Mouse (Mus musculus) megakaryocyte progenitor cell, adult 5-6 weeks (primary cell): ENCODE results near the gene Nlrc3. TPM values are rescaled to one million over a fixed set of nuclear protein-coding genes. Genes with fewer than 3 reads are reported as not detected.
A peak's percentile ranks its signal among the peaks of the same experiment; 100 is the strongest.
"Not testable (repeated sequence)": the region's sequence is repeated elsewhere in the genome, so short reads cannot be mapped to it uniquely, and the experiment has no call there.

Source experiments
- ATAC-seq: replicated peaks from 2 replicates; pipeline ENCODE4 v1.8.0; 2016; ENCODE audit warnings: mild to moderate bottlenecking, moderate TSS enrichment, inconsistent platforms; ENCODE audit not compliant: poor library complexity
- total RNA-seq, 2 experiments: library from RNA; stranded (forward) in 1 of 2; stranded (reverse) in 1 of 2; fragments of 157-497, 149-512 nt in 1 of 2; fragments of 200-1000 nt in 1 of 2; gene quantifications; 2 replicates each; pipeline versions ENCODE4 v1.2.3 to v1.2.4; 2015 to 2017

The Nlrc3 gene
- total RNA-seq (2015) (0.39 and 1.0 TPM in 2 replicates), total RNA-seq (2017) (0.29 and 1.1 TPM in 2 replicates)

- peak; percentile 73 for ATAC-seq
Observed at GRCm38 (mm10) chr16:3976251-3976671, at the start of gene Nlrc3. Gene Nlrc3 (minus strand): TSS chr16:3976632.

- ATAC-seq: no peak
Observed at GRCm38 (mm10) chr16:4022719-4023118, 46.3 kb upstream of the Nlrc3 start.

GRCm38 (mm10) chr16:4021241-4021640 is 44.8 kb upstream of the Nlrc3 start:
- no peak for ATAC-seq

GRCm38 (mm10) chr16:4017466-4017865 is 41.0 kb upstream of the Nlrc3 start:
- ATAC-seq: not testable (repeated sequence)

GRCm38 (mm10) chr16:4016786-4017185 is 40.4 kb upstream of the Nlrc3 start:
- not testable (repeated sequence) for ATAC-seq

GRCm38 (mm10) chr16:4014040-4014668 is 37.7 kb upstream of the Nlrc3 start:
- no peak for ATAC-seq

- ATAC-seq: peak; percentile 76
Observed at GRCm38 (mm10) chr16:4012882-4013570, 36.6 kb upstream of the Nlrc3 start.

- ATAC-seq: peak; percentile 90
Observed at GRCm38 (mm10) chr16:4003489-4004398, 27.3 kb upstream of the Nlrc3 start, which contains the start of gene Slx4. Gene Slx4 (minus strand): TSS chr16:4003770.

GRCm38 (mm10) chr16:3988410-3988809 is 12.0 kb upstream of the Nlrc3 start:
- ATAC-seq: no peak

- ATAC-seq: no peak
Observed at GRCm38 (mm10) chr16:3983146-3983700, 6.8 kb upstream of the Nlrc3 start.

GRCm38 (mm10) chr16:3982173-3982572 is 5.7 kb upstream of the Nlrc3 start:
- peak; percentile 80 for ATAC-seq

- no peak for ATAC-seq
Observed at GRCm38 (mm10) chr16:3976712-3977111, 280 bp upstream of the Nlrc3 start.

GRCm38 (mm10) chr16:3975658-3976057 is 774 bp downstream of the Nlrc3 start:
- no peak; the same call in 1 of the 2 replicates for ATAC-seq

- ATAC-seq: not testable (repeated sequence)
Observed at GRCm38 (mm10) chr16:3974456-3974855, 2.0 kb downstream of the Nlrc3 start.

- ATAC-seq: no peak
Observed at GRCm38 (mm10) chr16:3965534-3965933, 10.9 kb downstream of the Nlrc3 start.

GRCm38 (mm10) chr16:3964990-3965389 is 11.4 kb downstream of the Nlrc3 start:
- no peak for ATAC-seq

- ATAC-seq: 0 out of 2 replicates have a peak, but pooled peaks have one; percentile 23
Observed at GRCm38 (mm10) chr16:3959261-3959660, 17.2 kb downstream of the Nlrc3 start.

- no peak for ATAC-seq
Observed at GRCm38 (mm10) chr16:3956369-3956768, 20.1 kb downstream of the Nlrc3 start.

- ATAC-seq: peak; percentile 19; the same call in 1 of the 2 replicates
Observed at GRCm38 (mm10) chr16:3951141-3951540, 25.3 kb downstream of the Nlrc3 start.

- no peak for ATAC-seq
Observed at GRCm38 (mm10) chr16:3934701-3935100, 41.7 kb downstream of the Nlrc3 start.

GRCm38 (mm10) chr16:3934091-3934490 is 42.3 kb downstream of the Nlrc3 start:
- ATAC-seq: 0 out of 2 replicates have a peak, but pooled peaks have one; percentile 37
